Mouse (Mus musculus): ENCODE measurements around the gene B4galnt1.

B4galnt1 gene

DNA sequence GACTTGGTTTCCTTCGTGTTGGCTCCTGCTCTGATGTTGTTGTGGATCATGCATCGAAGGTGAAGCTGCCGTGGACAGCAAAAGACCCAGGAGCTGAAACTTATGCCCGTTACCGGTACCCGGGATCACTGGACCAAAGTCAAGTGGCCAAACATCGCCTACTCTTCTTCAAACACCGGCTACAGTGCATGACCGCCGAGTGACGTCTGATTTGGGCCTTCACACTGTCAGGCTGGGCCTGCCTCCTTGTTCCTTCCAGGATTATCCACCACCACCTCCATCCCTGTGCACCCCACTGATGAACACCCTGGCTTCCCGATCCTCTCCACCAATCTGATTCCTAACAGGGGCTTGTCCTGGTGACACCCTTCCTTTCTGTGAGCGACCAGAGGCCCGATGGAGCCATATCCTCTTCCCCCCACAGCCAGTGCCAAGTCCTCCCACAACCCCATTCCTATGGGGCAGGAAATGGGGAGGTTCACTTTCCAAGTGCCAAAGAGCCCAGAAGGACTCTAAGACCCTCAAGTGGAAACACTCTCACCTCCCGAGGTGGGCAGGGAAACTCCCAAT, 6.7 kb downstream of the B4galnt1 start:
- no peak for DNase-seq

DNA sequence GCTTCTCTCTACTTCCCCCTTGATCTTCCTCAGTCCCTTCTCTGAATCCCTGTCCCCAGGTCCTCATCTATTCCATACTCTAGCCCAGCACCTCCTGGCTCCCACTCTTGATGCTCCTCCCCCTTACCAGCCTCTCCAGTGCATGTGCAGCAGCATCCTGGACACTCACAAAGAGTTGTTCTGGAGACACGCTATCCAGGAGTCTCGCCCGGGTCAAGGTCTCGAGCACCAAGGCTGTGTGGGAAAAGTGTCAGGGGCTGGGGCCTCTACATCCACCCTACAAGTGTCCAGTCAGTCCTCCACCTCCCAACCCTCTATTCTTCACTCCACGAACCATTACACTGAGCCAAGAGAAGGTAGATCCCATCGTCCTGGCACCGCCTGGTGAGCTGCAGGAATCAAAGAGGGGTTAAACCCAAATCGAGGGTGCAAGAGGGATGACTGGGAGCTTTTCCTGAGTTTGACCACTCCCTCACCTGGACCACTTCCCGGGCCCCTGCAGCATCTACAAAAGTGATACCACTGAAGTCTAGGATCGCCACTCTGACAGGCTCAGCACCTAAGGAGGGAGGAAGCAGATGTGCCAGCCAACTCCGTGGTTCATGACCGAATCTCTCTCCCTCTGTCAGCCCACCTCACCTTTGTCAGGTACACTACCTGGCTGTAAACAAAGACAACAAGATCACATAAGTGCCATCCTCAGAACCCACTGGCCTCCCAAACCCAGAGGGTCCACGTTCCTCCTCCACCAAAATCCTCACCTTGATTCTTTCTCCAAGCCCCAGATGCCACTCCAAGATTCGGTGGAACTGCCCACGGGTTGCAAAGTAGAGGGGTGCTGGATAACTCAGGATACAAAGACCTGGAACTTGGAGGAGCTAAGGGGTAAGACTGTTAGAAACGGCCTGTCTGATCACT, 8.4 kb downstream of the B4galnt1 start:
- no peak for DNase-seq

DNA sequence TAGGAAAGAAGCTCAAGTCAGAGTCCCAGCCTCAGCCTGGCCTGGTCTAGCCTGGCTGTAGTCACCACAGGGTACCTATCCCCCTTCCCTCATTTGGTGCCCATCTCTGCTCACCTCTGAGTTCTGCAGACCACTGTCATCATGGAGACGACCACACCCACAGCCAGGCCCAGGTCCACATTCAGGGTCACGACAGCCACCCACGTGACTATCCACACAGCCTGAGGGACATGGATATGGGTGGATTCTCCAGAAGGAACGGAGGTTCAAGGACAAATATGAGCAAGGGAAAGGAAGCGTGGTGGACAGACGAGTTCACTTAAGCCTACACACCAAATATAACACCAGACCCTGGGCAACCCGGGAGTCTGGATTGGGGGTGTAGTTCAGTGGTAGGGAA, 9.1 kb downstream of the B4galnt1 start:
- no peak for DNase-seq

DNA sequence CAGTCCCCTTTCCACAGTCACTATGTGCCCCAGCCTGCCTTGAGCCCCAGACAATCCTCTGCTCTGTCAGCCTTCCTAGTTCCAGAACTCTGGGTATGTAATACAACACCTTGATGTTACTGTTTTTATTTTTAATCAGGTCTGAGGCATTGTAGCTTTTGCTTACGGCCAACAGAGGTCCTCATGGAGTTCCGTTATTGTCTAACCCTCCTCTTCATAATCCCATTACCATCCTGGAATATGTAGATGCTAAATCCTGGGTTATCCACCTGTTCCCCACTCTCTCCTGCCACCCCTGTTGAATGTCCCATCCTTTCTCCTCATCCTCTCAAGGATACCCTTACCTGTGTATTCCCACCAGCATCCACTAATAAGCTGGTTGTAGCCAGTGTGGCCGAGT, 11.2 kb downstream of the B4galnt1 start:
- DNase-seq = no peak

DNA sequence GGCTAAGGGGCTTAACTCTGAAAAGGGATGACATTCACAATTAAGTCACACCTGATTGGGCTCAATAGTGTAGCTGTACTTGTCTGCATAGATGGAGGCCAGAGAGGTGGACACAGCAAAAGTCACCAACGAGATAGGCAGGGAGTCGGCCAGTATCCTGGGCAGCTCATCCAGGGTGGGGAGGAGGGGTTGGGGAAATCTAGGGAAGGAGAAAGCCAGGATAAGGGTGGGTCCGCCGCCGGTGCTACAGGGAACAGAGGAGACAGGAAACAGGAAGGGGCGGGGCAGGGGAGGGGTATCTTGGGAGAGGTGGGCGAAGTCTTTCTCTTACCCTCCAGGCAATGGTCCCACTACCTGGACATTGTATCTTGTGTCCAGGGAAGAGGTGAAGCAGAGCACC, 11.7 kb downstream of the B4galnt1 start:
- no peak for DNase-seq

DNA sequence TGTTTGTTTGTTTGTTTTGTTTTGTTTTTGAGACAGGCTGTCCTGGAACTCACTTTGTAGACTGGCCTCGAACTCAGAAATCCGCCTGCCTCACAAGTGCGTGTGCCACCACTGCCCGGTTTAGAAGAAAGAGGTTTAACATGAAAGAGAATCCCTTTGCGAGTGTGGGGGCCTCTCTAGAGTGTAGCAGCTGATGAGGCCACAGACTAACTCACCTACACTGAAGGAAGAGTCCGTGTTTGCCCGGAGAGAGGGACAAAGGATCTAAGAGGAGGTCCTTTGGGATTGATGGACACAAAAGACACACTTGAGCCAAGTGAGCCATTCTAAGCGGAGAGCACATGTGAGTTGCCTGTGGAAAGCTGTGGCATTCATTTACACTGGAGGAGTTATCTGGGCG, 12.2 kb downstream of the B4galnt1 start:
- no peak for DNase-seq

DNA sequence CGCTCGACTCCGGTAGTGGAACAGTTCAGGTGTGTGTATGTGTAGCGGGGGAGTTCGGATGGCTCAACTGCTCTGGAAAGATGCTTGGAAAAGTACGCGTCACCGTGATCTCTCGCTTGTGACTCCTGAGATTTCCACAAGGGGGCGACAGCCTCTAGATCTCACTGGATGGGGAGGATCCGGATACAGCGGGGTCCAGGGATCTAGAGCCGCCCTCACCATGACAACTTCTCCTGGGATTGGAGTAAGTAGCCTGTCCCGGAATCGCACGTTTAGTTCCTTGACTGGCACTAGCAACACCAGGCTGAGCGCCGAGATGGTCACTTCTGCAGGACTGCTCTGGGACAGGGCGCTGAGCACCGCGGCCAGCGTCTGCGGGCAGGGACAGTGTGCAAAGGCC, 12.7 kb downstream of the B4galnt1 start:
- DNase-seq = peak; percentile 55

DNA sequence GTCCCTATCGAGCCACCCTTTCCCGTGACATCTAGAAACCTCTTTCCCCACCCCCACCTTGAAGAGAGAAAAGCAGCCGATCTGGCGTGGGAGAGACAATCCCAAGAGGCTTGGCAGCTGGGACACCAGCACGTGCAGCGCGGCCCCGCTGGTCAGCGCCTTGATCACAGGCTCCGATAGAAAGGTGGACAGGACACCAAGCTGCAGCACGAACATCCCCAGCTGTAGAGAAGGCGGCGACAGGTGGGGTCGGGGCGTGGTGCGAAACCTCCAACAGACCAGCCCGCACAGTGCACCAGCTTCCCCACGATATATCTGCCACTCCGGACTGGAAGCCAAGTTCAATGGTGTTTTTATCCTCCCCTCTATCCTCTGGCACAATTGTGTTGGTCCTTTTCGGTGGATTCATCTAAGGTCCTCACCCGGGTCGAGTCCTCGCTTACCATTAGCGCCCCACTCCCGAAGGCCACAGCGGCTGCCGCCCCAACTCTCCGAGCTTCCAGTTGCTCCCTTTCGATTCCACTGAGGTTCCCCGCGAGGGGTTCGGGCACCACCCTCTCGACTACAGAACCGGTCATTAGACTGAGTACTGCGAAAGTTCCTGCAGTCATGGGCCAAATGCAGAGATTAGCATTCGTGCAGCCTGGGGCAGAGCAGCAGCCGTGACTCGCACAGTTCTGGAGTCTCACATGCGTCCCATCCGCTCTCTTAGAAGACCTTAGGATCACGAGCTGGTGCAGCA, 13.4 kb downstream of the B4galnt1 start:
- no peak for DNase-seq

DNA sequence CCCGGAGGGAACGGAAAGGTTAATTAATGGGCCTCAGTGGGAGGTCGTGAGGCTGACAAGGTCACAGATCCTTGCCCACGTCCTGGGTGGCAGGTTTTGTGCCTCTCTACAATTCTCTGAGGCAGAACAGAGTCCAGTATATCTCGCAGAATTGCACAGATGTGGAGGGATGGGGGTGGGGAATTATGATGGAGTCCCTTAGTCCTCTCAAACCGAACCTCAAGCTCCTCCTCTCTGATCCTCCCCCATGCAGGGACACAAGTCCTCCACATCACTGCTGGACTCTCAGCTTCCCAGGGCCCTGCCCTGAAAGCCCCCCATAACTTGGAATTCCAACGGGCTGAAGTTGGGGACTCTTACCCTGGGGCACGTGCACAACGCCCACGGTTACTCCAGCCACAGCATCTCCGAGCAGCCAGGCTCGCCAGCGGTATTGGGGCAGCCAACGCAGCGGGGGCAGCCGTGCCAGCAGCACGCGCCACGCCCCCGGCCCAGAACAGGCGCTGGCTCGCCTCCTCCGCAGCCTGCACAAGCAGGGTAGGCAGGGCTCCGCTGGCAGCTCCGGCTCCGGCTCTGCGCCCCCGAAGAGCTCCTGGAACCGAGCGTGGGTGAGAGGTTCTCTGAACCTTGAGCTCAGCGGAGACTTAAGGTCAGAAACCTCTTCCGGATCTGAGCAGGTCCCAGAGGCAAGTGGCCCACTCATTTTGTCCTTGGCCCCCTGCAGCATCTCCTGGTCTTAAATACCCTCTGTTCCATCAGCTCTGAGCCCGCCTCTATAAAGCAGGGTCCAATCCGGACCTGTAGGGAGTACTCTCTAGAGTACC, 15.1 kb downstream of the B4galnt1 start, which contains the start of gene Slc26a10:
Gene Slc26a10, minus strand, starts transcription at position 775 of the 824 bp plus-strand sequence.
- DNase-seq = no peak

DNA sequence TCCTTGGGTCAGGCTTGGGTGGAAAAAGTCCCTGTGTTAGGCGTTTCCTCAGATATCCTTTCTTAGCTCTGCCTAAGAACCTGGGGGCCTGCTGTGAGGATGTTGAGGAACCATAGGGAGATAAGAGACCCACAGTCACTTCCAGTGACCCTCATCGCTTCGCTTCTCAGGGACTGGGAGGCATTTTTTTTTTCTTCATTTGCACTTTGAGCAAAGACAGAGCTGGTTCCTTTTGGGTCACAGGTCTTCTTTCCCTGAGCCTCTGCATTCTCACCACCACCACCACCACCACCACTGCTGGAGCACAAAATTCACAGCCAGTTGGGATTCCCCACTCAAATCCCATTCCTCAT, 15.6 kb downstream of the B4galnt1 start:
- DNase-seq = no peak

DNA sequence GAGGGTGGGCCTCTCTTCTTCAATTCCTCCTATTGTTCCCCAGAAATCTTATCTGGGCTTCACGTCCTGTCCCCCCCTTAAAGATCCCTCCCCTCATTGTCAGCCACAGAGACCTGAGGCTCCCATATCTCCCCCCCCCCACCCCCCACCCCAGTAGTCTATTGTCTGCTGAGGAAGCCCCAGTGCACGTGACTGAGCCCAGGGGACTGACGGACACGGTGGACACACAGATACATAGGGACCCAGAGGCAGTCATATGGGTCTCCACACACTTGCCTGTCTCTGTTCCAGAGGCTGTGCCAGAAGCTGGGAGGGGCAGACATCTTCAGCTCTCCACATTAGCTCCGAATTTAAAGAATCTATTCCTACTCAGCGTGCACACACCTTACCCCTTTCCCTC, 16.5 kb downstream of the B4galnt1 start:
- no peak for DNase-seq

DNA sequence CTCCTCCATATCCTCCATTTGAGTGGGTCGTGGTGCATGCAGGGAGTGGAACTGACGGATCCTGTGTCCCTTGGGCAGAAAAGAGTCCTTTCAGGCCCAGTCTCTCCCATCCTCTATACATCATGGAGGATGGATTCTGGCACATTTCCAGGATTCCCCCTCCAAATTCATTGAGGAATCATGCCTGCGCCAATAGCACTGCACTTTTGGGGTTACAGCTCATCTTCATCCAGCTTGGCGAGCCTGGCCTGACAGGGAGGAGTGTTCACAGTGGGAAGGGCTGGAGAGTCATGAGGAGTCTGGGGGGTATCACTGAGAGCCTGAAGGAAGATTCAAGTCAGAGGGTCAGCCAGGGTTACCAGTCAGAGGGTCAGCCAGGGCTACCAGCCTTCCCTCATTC, 17.6 kb downstream of the B4galnt1 start:
- DNase-seq = no peak

DNA sequence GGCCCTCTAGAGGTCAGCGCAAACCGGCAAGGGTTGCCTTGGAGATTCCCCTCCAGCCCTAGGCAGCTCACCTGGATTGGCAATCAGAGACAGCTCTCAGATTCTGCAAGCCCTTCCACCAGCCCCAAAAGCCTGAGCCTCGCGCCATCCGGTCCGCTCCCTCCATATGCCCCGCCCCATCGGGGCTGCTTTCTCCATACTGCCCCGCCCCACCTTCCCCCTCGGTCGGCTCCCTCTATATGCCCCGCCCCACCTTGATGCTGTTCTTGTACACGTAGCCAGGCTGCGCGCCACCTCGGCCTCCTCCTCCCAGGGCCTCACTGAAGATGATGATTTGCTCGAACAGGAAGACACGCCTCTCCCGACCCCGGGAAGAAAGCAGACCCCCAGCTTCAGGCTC, 18.7 kb downstream of the B4galnt1 start:
- no peak for DNase-seq

DNA sequence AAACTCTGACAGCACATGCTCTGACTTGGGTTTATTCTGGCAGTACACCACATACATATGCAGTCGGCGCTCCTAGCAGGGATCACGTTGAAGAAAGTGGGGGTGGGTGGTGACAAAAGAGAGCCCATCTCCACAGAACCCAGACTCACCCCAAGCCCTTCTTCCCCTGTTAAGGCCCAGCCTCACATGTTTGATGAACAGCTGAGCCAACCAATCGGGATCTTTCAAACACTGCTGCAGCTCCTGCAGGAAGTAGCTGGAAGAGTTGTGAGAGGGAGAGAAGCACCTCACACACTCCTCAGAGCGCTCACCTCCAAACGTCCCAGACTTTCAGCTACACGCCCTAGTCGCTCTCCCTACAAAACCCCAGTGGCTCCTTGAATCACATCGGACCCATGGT, 20.1 kb downstream of the B4galnt1 start:
- no peak for DNase-seq

DNA sequence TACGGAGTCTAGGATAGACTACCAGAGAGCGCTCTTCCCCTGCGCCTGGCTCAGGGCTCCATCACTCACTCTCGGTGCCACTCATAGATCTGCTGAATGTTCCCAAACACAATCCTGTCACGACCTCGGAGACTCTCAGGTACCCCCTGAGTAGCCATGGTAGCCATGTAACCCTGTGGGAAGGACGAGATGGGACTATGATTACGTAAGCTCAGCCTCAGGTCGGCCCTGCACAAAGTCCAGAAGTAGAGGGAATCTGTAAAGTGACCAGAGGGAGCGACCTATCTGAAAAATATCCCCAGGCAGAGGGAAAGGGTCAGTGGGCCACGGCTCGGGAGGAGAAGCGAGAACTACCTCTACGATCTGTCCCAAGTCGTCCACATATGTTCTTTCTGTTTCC, 20.5 kb downstream of the B4galnt1 start:
- DNase-seq = no peak

DNA sequence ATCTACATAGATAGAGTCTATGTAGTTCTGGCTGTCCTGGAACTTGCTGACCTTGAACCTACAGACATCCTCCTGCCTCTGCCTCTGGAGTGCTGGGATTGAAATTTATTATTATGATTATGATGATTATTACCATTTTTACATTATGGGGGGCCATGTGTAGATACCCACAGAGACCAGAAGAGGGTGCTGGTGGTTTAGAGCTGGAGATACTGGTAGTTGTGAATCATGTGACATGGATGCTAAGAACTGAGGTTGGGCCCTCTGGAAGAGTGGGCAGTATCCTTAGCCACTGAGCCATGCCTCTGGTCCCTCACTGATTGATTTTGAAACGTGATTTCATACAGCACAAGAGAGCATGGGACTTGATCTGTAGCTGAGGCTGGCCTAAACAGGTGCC, 21.4 kb downstream of the B4galnt1 start:
- DNase-seq = no peak

DNA sequence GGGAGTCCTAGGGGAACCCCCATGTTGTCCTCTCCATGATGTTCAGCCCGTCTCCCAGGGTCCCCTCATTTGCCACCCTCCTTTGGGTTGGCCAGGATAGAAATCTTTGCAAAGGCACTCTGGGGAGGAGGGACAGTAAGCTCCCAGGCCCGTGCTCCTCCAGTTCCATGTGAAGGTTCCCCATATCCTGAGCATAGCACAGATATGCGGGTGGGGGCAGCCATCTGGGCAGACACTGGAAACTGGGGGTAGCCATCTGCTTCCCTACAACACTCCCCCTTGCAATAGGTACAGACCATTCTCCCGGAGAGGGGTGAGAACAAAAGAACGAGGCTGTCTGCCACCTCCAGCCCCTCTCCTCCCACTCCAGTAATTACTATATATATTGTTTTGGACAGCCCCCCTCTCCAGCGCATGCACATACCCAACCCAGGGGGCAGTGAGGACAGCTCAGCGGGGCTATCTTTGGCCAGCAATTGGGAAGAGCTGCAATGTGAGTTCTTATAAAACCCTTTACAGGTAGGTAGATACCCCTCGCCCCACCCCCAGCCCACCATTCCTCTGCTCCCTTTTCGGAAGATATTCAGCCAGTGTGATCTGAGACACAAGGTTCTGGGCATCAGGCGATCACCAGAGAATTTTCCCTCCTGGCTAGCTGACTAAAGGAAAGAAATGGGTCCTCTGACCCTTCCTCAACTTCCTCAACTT, 22.5 kb downstream of the B4galnt1 start:
- no peak for DNase-seq

DNA sequence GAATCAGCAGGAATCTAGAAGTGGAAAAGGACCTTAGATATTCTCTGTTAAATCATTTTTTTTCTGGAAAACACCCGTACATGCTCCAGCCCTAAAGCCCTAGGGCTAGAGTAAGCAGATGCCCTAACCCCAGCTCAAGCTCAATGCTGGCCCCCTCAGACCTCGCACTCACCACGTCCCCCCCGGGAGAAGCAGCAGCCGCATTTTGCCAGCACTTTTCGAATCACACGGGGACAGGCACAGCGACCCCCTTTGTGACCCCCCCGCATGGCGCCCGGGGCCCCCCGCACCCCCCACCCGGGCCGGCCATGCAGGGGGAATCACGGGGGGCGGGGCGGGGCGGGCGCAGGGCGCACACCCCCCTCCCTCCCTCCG, 23.0 kb downstream of the B4galnt1 start:
- no peak for DNase-seq

DNA sequence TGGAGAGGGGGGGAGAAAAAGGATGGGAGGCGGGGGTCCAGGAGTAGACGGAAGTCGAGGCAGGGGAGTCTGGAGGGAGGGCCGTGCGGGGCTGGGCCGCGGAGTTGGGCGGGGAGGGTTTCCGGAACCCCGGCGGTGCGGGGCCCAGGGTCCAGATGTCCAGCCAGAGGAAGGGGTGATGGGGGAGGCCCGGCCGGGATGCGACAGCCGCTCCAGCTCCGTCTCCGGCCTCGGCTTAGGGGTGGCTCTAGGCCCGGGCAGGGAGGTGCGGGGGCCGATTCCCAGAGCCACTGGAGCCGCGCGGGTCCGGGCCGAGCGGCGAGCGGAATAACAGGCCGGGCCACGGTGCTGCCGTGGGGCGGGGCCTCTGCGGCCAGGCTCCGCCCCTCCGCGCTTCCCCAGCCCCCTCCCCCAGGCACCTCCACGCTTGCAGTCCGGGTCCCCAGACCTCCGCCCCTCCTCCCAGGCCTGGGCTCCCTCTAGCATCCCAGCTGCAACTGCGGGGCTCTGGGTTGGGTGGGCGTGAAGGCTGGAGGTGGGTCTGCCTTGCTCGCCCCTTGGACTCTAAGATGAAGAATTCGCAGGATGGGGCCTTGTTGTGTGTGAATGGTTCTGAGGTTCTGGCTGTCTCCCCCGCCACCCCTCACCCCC, 23.6 kb downstream of the B4galnt1 start:
- DNase-seq = no peak

DNA sequence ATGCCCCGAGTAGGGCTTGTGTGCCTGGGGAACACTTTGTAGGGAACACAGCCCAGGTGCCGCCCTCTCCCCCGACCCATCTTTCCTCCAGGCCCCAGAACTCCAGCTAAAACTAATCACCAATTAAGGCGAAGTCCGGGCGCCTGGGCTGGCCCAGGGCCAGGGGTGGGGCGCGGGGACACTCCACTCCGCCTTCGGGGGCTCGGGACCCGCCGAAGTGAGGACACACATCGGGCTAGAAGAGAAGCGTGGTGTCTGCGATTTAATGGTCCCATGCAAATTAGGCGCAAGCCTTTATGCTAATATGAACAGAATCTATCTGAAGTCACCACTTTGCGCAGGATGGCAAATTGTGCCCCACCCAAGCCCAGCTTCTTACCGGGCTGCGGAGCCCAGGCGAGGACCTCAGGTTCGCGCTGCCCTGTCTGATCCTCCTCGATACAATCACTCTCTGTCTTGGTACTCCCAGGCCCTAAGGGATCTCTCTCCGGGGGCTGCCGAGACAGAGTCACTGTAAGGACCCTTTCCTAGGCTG, 24.2 kb downstream of the B4galnt1 start:
- DNase-seq = no peak

DNA sequence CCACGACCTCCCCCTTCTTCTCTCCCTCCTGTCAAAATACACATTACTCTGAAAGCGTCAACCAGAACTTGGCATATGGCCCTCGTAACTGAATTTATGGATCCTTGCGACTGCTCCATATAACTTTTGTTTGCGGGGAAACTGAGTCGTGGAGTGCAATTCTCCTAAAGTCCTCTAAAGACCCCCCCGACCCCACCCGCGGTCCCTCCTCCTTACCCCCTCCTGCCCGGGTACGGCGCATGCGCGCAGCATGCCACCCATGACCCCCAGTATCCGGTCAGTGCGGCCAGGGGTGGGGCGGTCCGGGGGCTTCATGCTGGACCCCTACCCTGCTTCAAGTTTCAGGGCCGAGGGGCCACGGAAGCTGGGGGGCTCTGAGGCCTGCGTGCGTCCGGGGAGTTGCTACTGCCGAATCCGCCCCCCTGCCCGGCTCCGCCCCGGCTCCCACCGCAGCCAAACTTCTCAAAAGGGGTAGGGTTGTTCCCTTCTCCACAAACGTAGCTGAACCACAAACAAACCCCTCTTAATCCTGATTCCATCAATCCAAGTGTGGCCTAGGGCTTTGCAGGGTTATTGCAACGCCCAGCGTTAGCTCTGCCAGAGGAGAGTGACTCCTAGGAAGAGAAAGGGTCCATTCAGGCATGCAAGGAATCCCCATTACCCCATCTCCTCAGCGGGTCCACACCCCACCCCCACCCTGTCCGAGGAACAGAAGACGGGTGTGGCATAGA, 24.8 kb downstream of the B4galnt1 start, which contains the start of gene Arhgef25:
Gene Arhgef25, minus strand, starts transcription at position 433 of the 731 bp plus-strand sequence.
- DNase-seq = no peak
